ENCODE assay signal across 14 mouse cellular contexts in genomic region chr4:119102350-119103126, GRCm38 (mm10). TPM values are rescaled to one million over a fixed set of nuclear protein-coding genes. Genes with fewer than 3 reads are reported as not detected.
A peak's percentile ranks its signal among the peaks of the same experiment; 100 is the strongest.
DNase-seq lines count a peak whose midpoint lies in the region; ATAC-seq lines count a peak whose summit lies in the region.
"Had no signal": no experiment of that assay in that cellular context is flagged by ENCODE, and none has a peak within 500 bp of the region (broad histone marks: within the 10 kb centered on the region; RNA-seq: fewer than 3 reads in every experiment).

No protein-coding gene starts in this region.

- no peak overlapping the region for H3K4me2 ChIP-seq in limb, embryonic 15.5 days
- H3K4me2 ChIP-seq in stomach, embryonic 15.5 days = no peak overlapping the region
- no peak overlapping the region for H3K4me2 ChIP-seq in midbrain, embryonic 16.5 days (ENCODE audit: low read length)
- H3K4me2 ChIP-seq: forebrain, embryonic 13.5 days; lung, embryonic 14.5 days had no signal

- no peak overlapping the region for H3K4me3 ChIP-seq in limb, embryonic 15.5 days
- H3K4me3 ChIP-seq in limb, embryonic 10.5 days = no peak overlapping the region
- no peak overlapping the region for H3K4me3 ChIP-seq in stomach, embryonic 15.5 days (replicated peaks)
- no peak overlapping the region for H3K4me3 ChIP-seq in midbrain, embryonic 16.5 days (ENCODE audit: low read depth, low read length)
- H3K4me3 ChIP-seq: forebrain, embryonic 13.5 days had no signal

- H3K4me1 ChIP-seq in limb, embryonic 15.5 days = peaks cover 26% of the 10 kb centered on the region
- H3K4me1 ChIP-seq in limb, embryonic 10.5 days = peaks cover 25% of the 10 kb centered on the region
- peaks cover 12% of the 10 kb centered on the region for H3K4me1 ChIP-seq in stomach, embryonic 15.5 days
- peaks cover 8% of the 10 kb centered on the region for H3K4me1 ChIP-seq in midbrain, embryonic 16.5 days (ENCODE audit: control insufficient read depth, insufficient read depth, low read length)

- H3K9me3 ChIP-seq in limb, embryonic 15.5 days = no peaks in the 10 kb centered on the region
- no peaks in the 10 kb centered on the region for H3K9me3 ChIP-seq in limb, embryonic 10.5 days (replicated peaks)
- no peaks in the 10 kb centered on the region for H3K9me3 ChIP-seq in stomach, embryonic 15.5 days
- H3K9me3 ChIP-seq in midbrain, embryonic 16.5 days (replicated peaks; ENCODE audit: control insufficient read depth, low read length, poor library complexity, severe bottlenecking) = no peaks in the 10 kb centered on the region
- H3K9me3 ChIP-seq: forebrain, embryonic 13.5 days had no signal

- ATAC-seq in limb, embryonic 15.5 days (ENCODE audit: insufficient number of reproducible peaks, low FRiP score, low TSS enrichment, low read depth) = no peak
- ATAC-seq in stomach, embryonic 15.5 days (ENCODE audit: insufficient read depth, low FRiP score, low read depth) = no peak
- no peak for ATAC-seq in midbrain, embryonic 16.5 days
- ATAC-seq: forebrain, embryonic 13.5 days had no signal

- peak overlapping the region; percentile 61 for H3K27ac ChIP-seq in limb, embryonic 15.5 days
- H3K27ac ChIP-seq in limb, embryonic 10.5 days = no peak overlapping the region
- peak overlapping the region; percentile 5 for H3K27ac ChIP-seq in stomach, embryonic 15.5 days
- no peak overlapping the region for H3K27ac ChIP-seq in midbrain, embryonic 16.5 days (ENCODE audit: low read length)
- H3K27ac ChIP-seq: forebrain, embryonic 13.5 days had no signal

- no peaks in the 10 kb centered on the region for H3K36me3 ChIP-seq in limb, embryonic 15.5 days
- no peaks in the 10 kb centered on the region for H3K36me3 ChIP-seq in limb, embryonic 10.5 days
- no peaks in the 10 kb centered on the region for H3K36me3 ChIP-seq in stomach, embryonic 15.5 days
- no peaks in the 10 kb centered on the region for H3K36me3 ChIP-seq in midbrain, embryonic 16.5 days (ENCODE audit: control insufficient read depth, insufficient read depth, low read length)

- DNase-seq in adrenal gland, adult 2 months = peak; percentile 67
- DNase-seq in adrenal gland, adult 18-20 months (ENCODE audit: low spot score in 2 of 2) = no peak
- DNase-seq in limb, embryonic 10.5 days (ENCODE audit: low spot score) = no peak
- DNase-seq in frontal cortex, postnatal 36 days (ENCODE audit: low spot score in 2 of 2) = peak; percentile 59 to 70
- no peak for DNase-seq in layer of hippocampus, postnatal 36 days
- DNase-seq: B cell, adult 2 months; kidney, adult 18-20 months; lung, embryonic 14.5 days; spleen, adult 18-20 months; thymus, postnatal 25 days had no signal

- no peak overlapping the region for H3K9ac ChIP-seq in limb, embryonic 15.5 days
- no peak overlapping the region for H3K9ac ChIP-seq in stomach, embryonic 15.5 days
- no peak overlapping the region for H3K9ac ChIP-seq in midbrain, embryonic 16.5 days (ENCODE audit: low read depth, low read length)
- H3K9ac ChIP-seq: forebrain, embryonic 13.5 days; lung, embryonic 14.5 days had no signal

- WGBS in limb, embryonic 15.5 days = 65% methylated on average over 7 of the region's 7 CpGs
- WGBS in limb, embryonic 10.5 days = 71% methylated on average over 7 of the region's 7 CpGs
- WGBS in stomach, embryonic 15.5 days = 70% methylated on average over 7 of the region's 7 CpGs
- 90% methylated on average over 7 of the region's 7 CpGs for WGBS in midbrain, embryonic 16.5 days

- no peaks in the 10 kb centered on the region for H3K27me3 ChIP-seq in limb, embryonic 15.5 days
- H3K27me3 ChIP-seq in limb, embryonic 10.5 days (ENCODE audit: low read depth, poor library complexity, severe bottlenecking) = no peaks in the 10 kb centered on the region
- H3K27me3 ChIP-seq in stomach, embryonic 15.5 days (replicated peaks) = no peaks in the 10 kb centered on the region
- H3K27me3 ChIP-seq in midbrain, embryonic 16.5 days (ENCODE audit: control insufficient read depth, insufficient read depth, low read depth, low read length) = 0 out of 2 replicates have a peak, but pooled peaks cover 3% of the 10 kb centered on the region
- H3K27me3 ChIP-seq: forebrain, embryonic 13.5 days had no signal

RNA-seq across cellular contexts. Expression of gene Slc2a1, which starts 6.0 kb away (rescaled TPM):
- 10 to 100 TPM; 21.9 to 22.0 TPM for total RNA-seq in adrenal gland, adult 2 months (2021)
- polyA plus RNA-seq in adrenal gland, adult 2 months (2012; rRNA removed) = 35.8 and 39.4 TPM in 2 replicates
- total RNA-seq in adrenal gland, adult 18-20 months (2021) = 10 to 100 TPM; 20.9 to 29.3 TPM
- polyA plus RNA-seq in limb, embryonic 15.5 days (2015; fragmentation: Nextera tagmentation; extraction: Ambion mirVana) = 179 and 208 TPM in 2 replicates
- 110 and 139 TPM in 2 replicates for polyA plus RNA-seq in limb, embryonic 10.5 days (2016; fragmentation: Nextera tagmentation; extraction: Ambion mirVana)
- polyA plus RNA-seq in stomach, embryonic 15.5 days (2015; fragmentation: Nextera tagmentation; extraction: Ambion mirVana) = 119 and 129 TPM in 2 replicates
- 90.7 and 91.6 TPM in 2 replicates for polyA plus RNA-seq in midbrain, embryonic 16.5 days (2015; fragmentation: Nextera tagmentation; extraction: Ambion mirVana)
- 100 to 1,000 TPM in 1 of 2 experiments, 10 to 100 TPM in 1; 76.1 to 104 TPM for total RNA-seq in layer of hippocampus, postnatal 36 days (2021)

Comparison
In these comparisons a context has a peak if more than half of its experiments do, and no peak if none do; other contexts are left out.
1. DNase-seq: peak in adrenal gland, adult 2 months (single experiment) and frontal cortex, postnatal 36 days (2 of 2); none in adrenal gland, adult 18-20 months (0 of 2), limb, embryonic 10.5 days (single experiment) and layer of hippocampus, postnatal 36 days (0 of 2).
2. H3K27ac ChIP-seq: peak in limb, embryonic 15.5 days (single experiment) and stomach, embryonic 15.5 days (single experiment); none in limb, embryonic 10.5 days (single experiment) and midbrain, embryonic 16.5 days (single experiment).